Mouse (Mus musculus) bone marrow macrophage, adult 2 months (primary cell): ENCODE data around the gene Dohh. TPM values are rescaled to one million over a fixed set of nuclear protein-coding genes. Genes with fewer than 3 reads are reported as not detected.

Experiments used
- H3K27ac ChIP-seq: 2 replicates; pipeline ENCODE4 v1.5.1; 2012; ENCODE audit warnings: low read depth, low read length; ENCODE audit not compliant: insufficient read depth
- H3K4me1 ChIP-seq: 2 replicates; pipeline ENCODE4 v1.6.1; 2012; ENCODE audit warnings: low read length; ENCODE audit not compliant: control insufficient read depth, insufficient read depth
- H3K4me3 ChIP-seq: 2 replicates; pipeline ENCODE4 v1.5.1; 2012; ENCODE audit warnings: mild to moderate bottlenecking, low read length, moderate library complexity; ENCODE audit not compliant: insufficient read depth
- CTCF ChIP-seq: IDR thresholded peaks from 2 replicates; pipeline ENCODE4 v1.5.1; 2012; ENCODE audit warnings: low read depth, mild to moderate bottlenecking, low read length, moderate library complexity
- POLR2A ChIP-seq: IDR thresholded peaks from 2 replicates; pipeline ENCODE4 v1.6.1; 2012; ENCODE audit warnings: mild to moderate bottlenecking, low read depth, low read length, borderline replicate concordance
- polyA plus RNA-seq: library from polyadenylated mRNA; stranded (reverse); fragments of >200 nt; gene quantifications from 2 replicates; pipeline ENCODE4 v1.2.4, GENCODE M21; 2012; ENCODE audit not compliant: missing spikeins, insufficient read depth, insufficient read length

The Dohh gene
- polyA plus RNA-seq, 1 experiment = 23.1 TPM

GRCm38 (mm10) chr10:81415549-81416310, 31.5 kb downstream of the Dohh start:
- no peak overlapping the region for H3K4me3 ChIP-seq
- TF ChIP-seq CTCF = no peak
- no peak for TF ChIP-seq POLR2A
- H3K4me1 ChIP-seq = peaks cover 16% of the 10 kb centered on the region
- H3K27ac ChIP-seq = no peak overlapping the region

DNA sequence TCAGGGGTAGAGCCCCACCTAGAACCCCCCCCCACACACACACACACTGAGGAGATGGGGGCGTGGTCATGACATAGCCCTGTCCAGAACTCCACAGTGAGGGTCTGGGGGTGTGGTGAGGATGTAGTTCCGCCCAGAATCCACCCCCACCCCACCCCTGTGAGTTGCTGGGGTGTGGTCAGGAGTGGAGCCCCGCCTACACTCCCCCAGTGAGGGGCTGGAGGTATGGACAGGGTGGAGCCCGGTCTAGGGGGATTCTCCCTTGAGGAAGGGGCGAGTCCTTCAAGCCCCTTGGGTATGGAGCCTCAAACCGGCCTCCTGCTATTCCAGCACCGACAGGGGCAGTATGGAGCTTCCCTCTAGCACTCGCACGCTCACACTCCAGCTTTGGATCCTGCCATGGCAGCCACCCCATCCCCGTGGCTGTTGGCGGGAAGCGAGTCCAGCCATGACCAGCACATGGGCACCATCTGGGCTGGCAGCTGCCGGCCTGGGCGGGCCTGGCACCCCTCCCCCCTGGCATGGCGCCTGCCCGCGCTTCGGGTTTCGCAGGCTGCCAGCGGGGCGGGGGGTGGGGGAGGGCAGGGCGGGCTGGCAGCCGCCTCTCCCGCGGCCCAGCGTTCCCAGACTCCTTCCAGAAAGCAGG, 32.5 kb downstream of the Dohh start:
- no peak overlapping the region for H3K27ac ChIP-seq
- H3K4me3 ChIP-seq = no peak overlapping the region
- H3K4me1 ChIP-seq = peaks cover 9% of the 10 kb centered on the region

GRCm38 (mm10) chr10:81417227-81418215, 33.3 kb downstream of the Dohh start:
- Histone ChIP-seq H3K4me3 (no peak overlapping the region), H3K4me1 (peaks cover 9% of the 10 kb centered on the region), H3K27ac (no peak overlapping the region)
- TF ChIP-seq CTCF (no peak), POLR2A (no peak)

More for the DNA sequence above, 32.5 kb downstream of the Dohh start:
- TF ChIP-seq CTCF (no peak), POLR2A (no peak)

GRCm38 (mm10) chr10:81418216-81419070, 34.2 kb downstream of the Dohh start:
- Histone ChIP-seq H3K4me3 (no peak overlapping the region), H3K27ac (no peak overlapping the region), H3K4me1 (peaks cover 9% of the 10 kb centered on the region)
- no peak for TF ChIP-seq CTCF
- TF ChIP-seq POLR2A = no peak

DNA sequence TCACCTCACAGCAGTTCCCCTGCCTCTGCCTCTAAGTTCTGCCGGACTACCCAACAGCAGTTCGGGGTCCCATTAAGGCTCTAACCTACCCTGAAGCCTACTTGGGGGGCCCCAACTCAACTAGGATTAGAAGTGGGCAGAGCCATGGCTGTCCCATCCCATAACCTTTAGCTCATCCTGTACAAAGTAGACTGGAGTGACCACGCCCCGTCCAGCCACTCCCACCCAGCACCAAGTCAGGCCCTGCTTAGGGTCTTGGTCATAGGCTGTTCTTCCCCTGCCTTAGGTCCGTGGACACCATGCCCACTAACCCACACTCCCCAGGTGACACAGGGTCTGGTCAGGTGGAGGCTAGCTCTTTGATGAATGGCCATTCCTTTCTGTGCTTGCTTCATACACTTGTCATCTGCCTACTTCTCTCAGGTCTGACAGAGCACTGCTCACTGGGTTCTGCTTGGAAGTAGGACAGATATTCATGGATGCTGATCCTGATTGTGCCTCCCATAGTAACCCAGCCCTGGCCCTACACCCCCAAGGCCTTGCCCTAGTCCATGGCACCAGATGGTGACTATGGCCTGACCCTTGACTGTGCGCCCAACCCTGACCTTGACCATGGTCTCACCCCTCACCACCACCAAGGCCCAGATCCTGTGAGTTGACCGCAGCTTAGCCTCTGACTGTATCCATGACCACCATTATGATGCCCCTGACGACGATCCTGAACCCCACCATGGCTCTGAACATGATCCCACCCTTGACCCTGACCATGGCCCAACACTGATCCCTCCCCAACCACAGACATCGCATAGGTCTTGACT, 35.1 kb downstream of the Dohh start:
- no peak overlapping the region for H3K4me3 ChIP-seq

DNA sequence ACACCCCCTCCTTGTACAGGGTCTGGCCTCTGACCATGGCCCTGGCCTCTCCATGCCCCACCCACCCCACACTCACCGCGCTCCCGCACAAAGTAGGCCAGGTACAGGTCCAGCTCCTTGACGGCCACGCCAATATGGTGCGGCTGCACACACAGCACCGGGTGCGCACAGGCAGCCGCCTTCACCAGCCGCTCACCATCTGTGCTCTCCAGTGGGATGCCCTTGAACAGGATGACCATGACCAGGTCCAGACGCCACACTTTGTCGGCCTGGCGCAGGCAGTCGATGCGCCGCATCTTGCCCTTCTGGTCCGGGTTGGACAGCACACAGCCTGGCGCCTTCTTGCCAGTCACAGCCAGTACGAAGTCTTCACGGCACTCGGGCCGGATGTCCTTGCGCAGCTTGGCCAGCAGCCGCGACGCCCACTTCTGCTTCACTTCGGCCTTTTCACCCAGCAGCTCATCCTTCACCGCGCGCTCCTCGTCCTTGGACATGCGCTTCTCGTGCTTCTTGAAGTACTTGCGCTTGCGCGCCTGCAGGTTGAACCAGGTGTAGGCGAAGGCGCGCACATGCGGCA, 36.1 kb downstream of the Dohh start:
- Histone ChIP-seq H3K4me3 (no peak overlapping the region), H3K4me1 (no peaks in the 10 kb centered on the region; the same call in 1 of the 2 replicates), H3K27ac (no peak overlapping the region)
- TF ChIP-seq POLR2A = no peak
- no peak for TF ChIP-seq CTCF

More for the DNA sequence above, 35.1 kb downstream of the Dohh start:
- no peak overlapping the region for H3K27ac ChIP-seq
- peaks cover 3% of the 10 kb centered on the region for H3K4me1 ChIP-seq
- TF ChIP-seq CTCF (no peak), POLR2A (no peak)

DNA sequence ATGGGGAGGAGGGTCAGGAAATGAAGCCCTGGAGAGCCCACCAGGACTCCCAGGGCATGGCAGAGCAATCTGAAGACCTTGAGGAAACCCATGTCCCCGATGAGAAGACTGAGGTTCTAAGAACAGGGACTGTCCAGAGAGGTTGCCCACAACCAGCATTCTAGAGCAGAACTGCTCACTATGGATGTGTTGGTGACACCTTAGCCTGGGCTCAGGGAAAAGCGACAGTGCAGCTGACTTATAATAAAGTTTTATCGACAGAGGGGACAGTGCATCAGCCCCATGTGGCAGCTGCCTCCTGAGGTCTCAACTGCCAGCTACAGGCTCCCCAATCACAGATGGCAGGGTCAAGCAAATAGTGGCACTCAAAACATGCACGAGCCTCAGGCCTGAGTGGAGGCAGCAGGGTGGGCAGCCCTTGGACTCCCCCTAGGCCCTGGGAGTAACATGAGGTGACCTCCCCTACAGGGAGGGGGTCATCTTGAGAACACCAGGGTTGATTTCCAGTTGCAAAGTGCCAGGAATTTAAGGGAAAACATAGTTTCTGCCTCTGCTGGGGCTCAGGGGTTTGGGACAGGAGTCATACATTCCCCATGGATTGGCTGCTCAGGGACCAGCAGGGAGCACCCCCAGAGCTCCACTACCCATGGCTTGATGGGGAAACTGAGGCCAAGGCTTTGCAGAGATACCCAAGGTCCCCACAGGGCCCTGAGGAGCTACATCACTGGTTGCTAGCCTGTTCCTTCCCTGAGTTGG, 37.0 kb downstream of the Dohh start:
- TF ChIP-seq CTCF (no peak), POLR2A (no peak)
- no peak overlapping the region for H3K27ac ChIP-seq
- H3K4me1 ChIP-seq = peaks cover 6% of the 10 kb centered on the region; the same call in 1 of the 2 replicates
- H3K4me3 ChIP-seq = no peak overlapping the region

DNA sequence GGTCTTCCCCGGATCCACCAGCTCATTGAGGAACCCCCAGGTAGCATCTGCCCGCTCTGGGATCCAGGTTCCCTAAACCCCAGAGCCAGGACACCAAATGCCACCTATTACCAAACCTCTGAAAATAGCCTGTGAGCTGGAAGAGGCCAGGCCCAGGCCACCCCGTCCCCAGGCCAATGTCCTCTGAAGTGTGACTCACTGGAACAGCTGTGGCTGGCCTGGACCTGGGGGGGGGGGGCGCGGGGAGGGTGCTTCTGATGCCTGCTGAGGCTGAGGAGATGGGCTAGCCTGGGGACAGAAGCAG, 37.5 kb downstream of the Dohh start:
- no peak overlapping the region for H3K27ac ChIP-seq
- no peak for TF ChIP-seq CTCF
- TF ChIP-seq POLR2A = no peak
- peaks cover 6% of the 10 kb centered on the region; the same call in 1 of the 2 replicates for H3K4me1 ChIP-seq
- H3K4me3 ChIP-seq = no peak overlapping the region
